Mouse (Mus musculus): Measurements from ENCODE around the gene Wnt9b. TPM values are rescaled to one million over a fixed set of nuclear protein-coding genes. Genes with fewer than 3 reads are reported as not detected.

Gene Wnt9b
- polyA plus RNA-seq, 1 experiment: not detected

- Histone ChIP-seq H3K4me3 (peak overlapping the region; percentile 72), H3K27me3 (ENCODE audit: control insufficient read depth, insufficient read depth, insufficient read length) (peaks cover 16% of the 10 kb centered on the region), H3K79me2 (ENCODE audit: control insufficient read depth, insufficient read depth) (peaks cover 41% of the 10 kb centered on the region), H3ac (ENCODE audit: control insufficient read depth, insufficient read length) (no peak overlapping the region), H3K4me2 (ENCODE audit: low read depth) (peak overlapping the region; percentile 68), H3K36me3 (ENCODE audit: control insufficient read depth, insufficient read depth) (no peaks in the 10 kb centered on the region)
- TF ChIP-seq REST (IDR thresholded peaks at IDR 0.05; ENCODE audit: insufficient read depth, insufficient read length) (no peak), TCF3 (IDR thresholded peaks at IDR 0.05; ENCODE audit: insufficient read length, low read depth) (no peak), E2F4 (IDR thresholded peaks at IDR 0.05; ENCODE audit: insufficient read depth) (no peak), MAX (IDR thresholded peaks at IDR 0.05; ENCODE audit: low read depth) (no peak), MYOG (IDR thresholded peaks at IDR 0.05; ENCODE audit: control insufficient read depth in 1 of 3, insufficient read depth in 1 of 3, insufficient read length in 2 of 3, low read depth in 2 of 3) (no peak), POLR2A (IDR thresholded peaks at IDR 0.05; ENCODE audit: insufficient read length, low read depth) (no peak), POLR2AphosphoS2 (IDR thresholded peaks at IDR 0.05; ENCODE audit: insufficient read length, low read depth) (no peak), MYOD1 (IDR thresholded peaks at IDR 0.05; ENCODE audit: control insufficient read depth in 1 of 3, insufficient read length in 2 of 3, low read depth in 2 of 3) (no peak), CEBPB (IDR thresholded peaks at IDR 0.05; ENCODE audit: insufficient read depth, poor library complexity, severe bottlenecking) (no peak)
These were observed 51.4 kb downstream of the Wnt9b start for GRCm38 (mm10) chr11:103698226-103698625.

GRCm38 (mm10) chr11:103697565-103698176 is 52.0 kb downstream of the Wnt9b start, which contains the start of gene Gosr2:
TSS of gene Gosr2 (minus strand) at chr11:103697898.
- H3K4me2 ChIP-seq (ENCODE audit: low read depth): peak within 1 kb of the TSS; percentile 71
- H3K36me3 ChIP-seq (ENCODE audit: control insufficient read depth, insufficient read depth): peaks cover 4% of the 10 kb centered on the region
- H3K27me3 ChIP-seq (ENCODE audit: control insufficient read depth, insufficient read depth, insufficient read length): peaks cover 10% of the 10 kb centered on the region
- peaks cover 47% of the 10 kb centered on the region for H3K79me2 ChIP-seq (ENCODE audit: control insufficient read depth, insufficient read depth)
- peak within 1 kb of the TSS; percentile 72 for H3K4me3 ChIP-seq
- peak within 1 kb of the TSS; percentile 64 for H3ac ChIP-seq (ENCODE audit: control insufficient read depth, insufficient read length)
- TF ChIP-seq POLR2AphosphoS2 (IDR thresholded peaks at IDR 0.05; ENCODE audit: insufficient read length, low read depth): peak; percentile 67
- peak; percentile 71 for TF ChIP-seq MAX (IDR thresholded peaks at IDR 0.05; ENCODE audit: low read depth)
- TF ChIP-seq E2F4 (IDR thresholded peaks at IDR 0.05; ENCODE audit: insufficient read depth): no peak
- peak; percentile 55 for TF ChIP-seq POLR2A (IDR thresholded peaks at IDR 0.05; ENCODE audit: insufficient read length, low read depth)

- no peak for TF ChIP-seq USF1 (IDR thresholded peaks at IDR 0.05; ENCODE audit: low read depth)
- TF ChIP-seq TCF3 (IDR thresholded peaks at IDR 0.05; ENCODE audit: insufficient read length, low read depth): no peak
- no peak for TF ChIP-seq POLR2AphosphoS2 (IDR thresholded peaks at IDR 0.05; ENCODE audit: insufficient read length, low read depth)
- H3K36me3 ChIP-seq (ENCODE audit: control insufficient read depth, insufficient read depth): peaks cover 5% of the 10 kb centered on the region
These were observed 52.6 kb downstream of the Wnt9b start for GRCm38 (mm10) chr11:103696851-103697564.

DNA sequence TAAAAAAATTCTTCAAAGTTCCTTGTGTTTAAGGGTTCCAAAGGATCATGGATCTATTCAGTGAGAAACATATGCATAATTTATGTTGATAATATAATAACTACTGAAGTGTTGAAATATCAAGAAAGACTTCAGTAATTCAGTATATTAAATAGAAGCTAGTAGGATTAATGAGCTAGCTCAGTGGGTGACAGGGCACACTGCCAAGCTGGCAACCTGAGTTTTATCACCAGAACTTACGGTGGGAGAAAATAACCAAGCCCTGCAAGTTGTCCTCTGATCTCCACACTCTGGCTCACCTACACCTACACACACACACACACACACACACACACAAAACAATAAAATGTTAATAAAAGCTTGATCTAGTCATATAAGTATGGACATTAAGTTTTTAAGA is 56.4 kb downstream of the Wnt9b start:
- no peaks in the 10 kb centered on the region for H3K27me3 ChIP-seq (ENCODE audit: control insufficient read depth, insufficient read depth, insufficient read length)
- H3ac ChIP-seq (ENCODE audit: control insufficient read depth, insufficient read length): no peak overlapping the region
- H3K4me3 ChIP-seq: no peak overlapping the region

More at GRCm38 (mm10) chr11:103696851-103697564, 52.6 kb downstream of the Wnt9b start:
- Histone ChIP-seq H3K79me2 (ENCODE audit: control insufficient read depth, insufficient read depth) (peaks cover 53% of the 10 kb centered on the region), H3K4me3 (peak overlapping the region; percentile 72), H3K4me2 (ENCODE audit: low read depth) (peak overlapping the region; percentile 71), H3K27me3 (ENCODE audit: control insufficient read depth, insufficient read depth, insufficient read length) (peaks cover 6% of the 10 kb centered on the region), H3ac (ENCODE audit: control insufficient read depth, insufficient read length) (peak overlapping the region; percentile 64)

DNA sequence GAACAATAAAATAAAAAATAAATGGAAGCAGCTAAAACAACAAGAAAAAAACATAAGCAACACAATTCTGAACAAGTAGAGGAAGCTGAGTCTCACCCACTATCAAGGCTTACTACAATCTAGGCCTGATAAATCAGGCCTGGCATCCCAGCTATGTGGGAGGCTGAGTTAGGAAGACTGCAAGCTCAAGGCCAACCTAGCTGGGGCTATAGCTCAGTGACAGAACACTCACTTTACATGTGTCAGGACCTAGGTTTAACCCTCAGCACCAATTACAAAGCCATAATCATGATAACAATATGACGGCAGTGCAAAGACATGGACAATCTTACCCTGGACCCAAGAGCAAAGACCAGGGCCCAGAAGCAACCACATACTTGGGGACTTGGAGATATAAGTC is 58.6 kb downstream of the Wnt9b start:
- TF ChIP-seq MAX (IDR thresholded peaks at IDR 0.05; ENCODE audit: low read depth) (no peak), REST (IDR thresholded peaks at IDR 0.05; ENCODE audit: insufficient read depth, insufficient read length) (no peak), MYOD1 (IDR thresholded peaks at IDR 0.05; ENCODE audit: control insufficient read depth in 1 of 3, insufficient read length in 2 of 3, low read depth in 2 of 3) (no peak), MYOG (IDR thresholded peaks at IDR 0.05; ENCODE audit: control insufficient read depth in 1 of 3, insufficient read depth in 1 of 3, insufficient read length in 2 of 3, low read depth in 2 of 3) (no peak), USF1 (IDR thresholded peaks at IDR 0.05; ENCODE audit: low read depth) (no peak), SRF (IDR thresholded peaks at IDR 0.05; ENCODE audit: control insufficient read depth, insufficient read length, low read depth) (no peak), TCF12 (IDR thresholded peaks at IDR 0.05; ENCODE audit: insufficient read depth, poor library complexity, severe bottlenecking) (no peak), E2F4 (IDR thresholded peaks at IDR 0.05; ENCODE audit: insufficient read depth) (no peak), POLR2AphosphoS2 (IDR thresholded peaks at IDR 0.05; ENCODE audit: insufficient read length, low read depth) (no peak), TCF3 (IDR thresholded peaks at IDR 0.05; ENCODE audit: insufficient read length, low read depth) (no peak), CEBPB (IDR thresholded peaks at IDR 0.05; ENCODE audit: insufficient read depth, poor library complexity, severe bottlenecking) (no peak), POLR2A (IDR thresholded peaks at IDR 0.05; ENCODE audit: insufficient read length, low read depth) (no peak)
- H3K36me3 ChIP-seq (ENCODE audit: control insufficient read depth, insufficient read depth): peaks cover 18% of the 10 kb centered on the region
- no peaks in the 10 kb centered on the region for H3K27me3 ChIP-seq (ENCODE audit: control insufficient read depth, insufficient read depth, insufficient read length)
- H3K4me2 ChIP-seq (ENCODE audit: low read depth): no peak overlapping the region
- H3ac ChIP-seq (ENCODE audit: control insufficient read depth, insufficient read length): no peak overlapping the region
- H3K4me3 ChIP-seq: no peak overlapping the region
- H3K79me2 ChIP-seq (ENCODE audit: control insufficient read depth, insufficient read depth): peaks cover 79% of the 10 kb centered on the region

More for the DNA sequence above, 56.4 kb downstream of the Wnt9b start:
- peaks cover 91% of the 10 kb centered on the region for H3K79me2 ChIP-seq (ENCODE audit: control insufficient read depth, insufficient read depth)
- H3K36me3 ChIP-seq (ENCODE audit: control insufficient read depth, insufficient read depth): peaks cover 8% of the 10 kb centered on the region
- H3K4me2 ChIP-seq (ENCODE audit: low read depth): no peak overlapping the region
- TF ChIP-seq SRF (IDR thresholded peaks at IDR 0.05; ENCODE audit: control insufficient read depth, insufficient read length, low read depth) (no peak), MYOG (IDR thresholded peaks at IDR 0.05; ENCODE audit: control insufficient read depth in 1 of 3, insufficient read depth in 1 of 3, insufficient read length in 2 of 3, low read depth in 2 of 3) (no peak), POLR2A (IDR thresholded peaks at IDR 0.05; ENCODE audit: insufficient read length, low read depth) (no peak), REST (IDR thresholded peaks at IDR 0.05; ENCODE audit: insufficient read depth, insufficient read length) (no peak), CEBPB (IDR thresholded peaks at IDR 0.05; ENCODE audit: insufficient read depth, poor library complexity, severe bottlenecking) (no peak), TCF12 (IDR thresholded peaks at IDR 0.05; ENCODE audit: insufficient read depth, poor library complexity, severe bottlenecking) (no peak), TCF3 (IDR thresholded peaks at IDR 0.05; ENCODE audit: insufficient read length, low read depth) (no peak), MAX (IDR thresholded peaks at IDR 0.05; ENCODE audit: low read depth) (no peak), USF1 (IDR thresholded peaks at IDR 0.05; ENCODE audit: low read depth) (no peak), MYOD1 (IDR thresholded peaks at IDR 0.05; ENCODE audit: control insufficient read depth in 1 of 3, insufficient read length in 2 of 3, low read depth in 2 of 3) (no peak), E2F4 (IDR thresholded peaks at IDR 0.05; ENCODE audit: insufficient read depth) (no peak), POLR2AphosphoS2 (IDR thresholded peaks at IDR 0.05; ENCODE audit: insufficient read length, low read depth) (no peak)

All from myocyte (in vitro differentiated cells).